Mouse (Mus musculus): ENCODE results near the gene Map4k3.
"Not testable (repeated sequence)": the region's sequence is repeated elsewhere in the genome, so short reads cannot be mapped to it uniquely, and the experiment has no call there.

The Map4k3 gene

GRCm38 (mm10) chr17:80733121-80733800, 5.0 kb upstream of the Map4k3 start:
- in situ Hi-C loops (cut with MboI; ENCODE audit: low pct_unique_long_range_greater_than_20kb in 1 of 2, low sequenced_read_pairs in 2 of 2, unreplicated experiment in 1 of 2): no loop called here

GRCm38 (mm10) chr17:80732256-80732655, 4.0 kb upstream of the Map4k3 start:
- in situ Hi-C loops (cut with MboI; ENCODE audit: low pct_unique_long_range_greater_than_20kb in 1 of 2, low sequenced_read_pairs in 2 of 2, unreplicated experiment in 1 of 2): no loop called here

GRCm38 (mm10) chr17:80730283-80730682, 2.0 kb upstream of the Map4k3 start:
- in situ Hi-C loops (cut with MboI; ENCODE audit: low pct_unique_long_range_greater_than_20kb in 1 of 2, low sequenced_read_pairs in 2 of 2, unreplicated experiment in 1 of 2): not testable (repeated sequence)

- in situ Hi-C loops (cut with MboI; ENCODE audit: low pct_unique_long_range_greater_than_20kb in 1 of 2, low sequenced_read_pairs in 2 of 2, unreplicated experiment in 1 of 2): loop anchor here in 1 of 2 experiments (5.0 kb wide), 1 partner anchor 72 kb away; no protein-coding TSS in a partner anchor
Measured at GRCm38 (mm10) chr17:80729825-80730224, 1.5 kb upstream of the Map4k3 start.

GRCm38 (mm10) chr17:80729080-80729749, 930 bp upstream of the Map4k3 start:
- in situ Hi-C loops (cut with MboI; ENCODE audit: low pct_unique_long_range_greater_than_20kb in 1 of 2, low sequenced_read_pairs in 2 of 2, unreplicated experiment in 1 of 2): loop anchor here in 1 of 2 experiments (5.0 kb wide), 1 partner anchor 73 kb away; no protein-coding TSS in a partner anchor

GRCm38 (mm10) chr17:80727341-80727951, 839 bp downstream of the Map4k3 start:
- in situ Hi-C loops (cut with MboI; ENCODE audit: low pct_unique_long_range_greater_than_20kb in 1 of 2, low sequenced_read_pairs in 2 of 2, unreplicated experiment in 1 of 2): loop anchor here in 1 of 2 experiments (5.0 kb wide), 1 partner anchor 75 kb away; no protein-coding TSS in a partner anchor

- in situ Hi-C loops (cut with MboI; ENCODE audit: low pct_unique_long_range_greater_than_20kb in 1 of 2, low sequenced_read_pairs in 2 of 2, unreplicated experiment in 1 of 2): loop anchor here in 1 of 2 experiments (5.0 kb wide), 1 partner anchor 75 kb away; no protein-coding TSS in a partner anchor
Measured at GRCm38 (mm10) chr17:80726821-80727220, 1.5 kb downstream of the Map4k3 start.

- in situ Hi-C loops (cut with MboI; ENCODE audit: low pct_unique_long_range_greater_than_20kb in 1 of 2, low sequenced_read_pairs in 2 of 2, unreplicated experiment in 1 of 2): no loop called here
Measured at GRCm38 (mm10) chr17:80723092-80723491, 5.2 kb downstream of the Map4k3 start.

GRCm38 (mm10) chr17:80721670-80722069, 6.6 kb downstream of the Map4k3 start:
- in situ Hi-C loops (cut with MboI; ENCODE audit: low pct_unique_long_range_greater_than_20kb in 1 of 2, low sequenced_read_pairs in 2 of 2, unreplicated experiment in 1 of 2): no loop called here

GRCm38 (mm10) chr17:80719309-80719708, 9.0 kb downstream of the Map4k3 start:
- in situ Hi-C loops (cut with MboI; ENCODE audit: low pct_unique_long_range_greater_than_20kb in 1 of 2, low sequenced_read_pairs in 2 of 2, unreplicated experiment in 1 of 2): no loop called here

- in situ Hi-C loops (cut with MboI; ENCODE audit: low pct_unique_long_range_greater_than_20kb in 1 of 2, low sequenced_read_pairs in 2 of 2, unreplicated experiment in 1 of 2): no loop called here
Measured at GRCm38 (mm10) chr17:80718243-80718642, 10.0 kb downstream of the Map4k3 start.

- in situ Hi-C loops (cut with MboI; ENCODE audit: low pct_unique_long_range_greater_than_20kb in 1 of 2, low sequenced_read_pairs in 2 of 2, unreplicated experiment in 1 of 2): no loop called here
Measured at GRCm38 (mm10) chr17:80713588-80713987, 14.7 kb downstream of the Map4k3 start.

- in situ Hi-C loops (cut with MboI; ENCODE audit: low pct_unique_long_range_greater_than_20kb in 1 of 2, low sequenced_read_pairs in 2 of 2, unreplicated experiment in 1 of 2): no loop called here
Measured at GRCm38 (mm10) chr17:80709921-80710838, 18.1 kb downstream of the Map4k3 start.

GRCm38 (mm10) chr17:80708803-80709202, 19.5 kb downstream of the Map4k3 start:
- in situ Hi-C loops (cut with MboI; ENCODE audit: low pct_unique_long_range_greater_than_20kb in 1 of 2, low sequenced_read_pairs in 2 of 2, unreplicated experiment in 1 of 2): no loop called here

GRCm38 (mm10) chr17:80707176-80707575, 21.1 kb downstream of the Map4k3 start:
- in situ Hi-C loops (cut with MboI; ENCODE audit: low pct_unique_long_range_greater_than_20kb in 1 of 2, low sequenced_read_pairs in 2 of 2, unreplicated experiment in 1 of 2): no loop called here

- in situ Hi-C loops (cut with MboI; ENCODE audit: low pct_unique_long_range_greater_than_20kb in 1 of 2, low sequenced_read_pairs in 2 of 2, unreplicated experiment in 1 of 2): no loop called here
Measured at GRCm38 (mm10) chr17:80706608-80707007, 21.7 kb downstream of the Map4k3 start.

GRCm38 (mm10) chr17:80701687-80702086, 26.6 kb downstream of the Map4k3 start:
- in situ Hi-C loops (cut with MboI; ENCODE audit: low pct_unique_long_range_greater_than_20kb in 1 of 2, low sequenced_read_pairs in 2 of 2, unreplicated experiment in 1 of 2): no loop called here

- in situ Hi-C loops (cut with MboI; ENCODE audit: low pct_unique_long_range_greater_than_20kb in 1 of 2, low sequenced_read_pairs in 2 of 2, unreplicated experiment in 1 of 2): no loop called here
Measured at GRCm38 (mm10) chr17:80698930-80699329, 29.4 kb downstream of the Map4k3 start.

All from mouse embryonic stem cell (cell line).